Mouse (Mus musculus) v-Abl transformed pro-B cells (cell line): ENCODE results near the gene Wdr77.

Source experiments
- in situ Hi-C, 2 experiments: fragments of 400-800 bp; cut with MboI; formaldehyde crosslinking; loops; one replicate each; pipeline ENCODE4 v1.15.1; 2025; ENCODE audit not compliant: unreplicated experiment in 2 of 2

Gene Wdr77

DNA sequence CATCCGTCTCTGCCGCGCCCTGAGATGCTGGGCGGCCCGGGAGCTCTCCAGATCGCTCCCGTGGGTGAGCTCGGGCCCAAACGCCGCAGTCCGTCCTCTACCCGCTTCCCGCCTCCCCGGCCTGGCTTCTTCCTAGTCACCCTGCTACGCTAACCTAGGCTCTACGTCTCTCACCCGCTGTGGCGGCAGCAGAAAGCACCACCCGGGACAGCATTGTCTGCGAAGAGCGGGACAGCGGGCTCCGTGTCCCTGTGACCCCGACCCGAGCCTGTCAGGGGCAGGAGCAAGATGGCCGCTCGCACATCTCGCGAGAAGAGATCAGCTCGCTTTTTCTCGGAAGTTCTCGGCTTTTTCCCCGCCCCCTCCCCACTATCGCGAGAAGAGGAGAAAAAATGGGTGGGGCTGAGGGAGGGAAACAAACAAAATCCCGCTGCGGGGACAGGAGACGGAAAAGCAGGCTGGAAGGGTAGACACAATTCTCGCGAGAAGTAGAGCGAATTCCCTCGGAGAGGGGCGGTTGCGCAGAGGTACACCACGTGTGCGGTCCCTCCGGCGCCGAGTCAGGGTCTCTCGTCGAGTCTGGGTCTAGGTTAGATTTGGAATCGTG lies at the start of gene Wdr77:
TSS of gene Wdr77 (plus strand) at position 396 of the 607 bp plus-strand sequence.
- in situ Hi-C loops: loop anchor here in 1 of 2 experiments (10.0 kb wide), 1 partner anchor 164 kb away; no protein-coding TSS in a partner anchor

GRCm38 (mm10) chr3:105910519-105911190 lies 48.5 kb upstream of the Wdr77 start:
- in situ Hi-C loops: loop anchor here in 1 of 2 experiments (25.0 kb wide), 1 partner anchor 398 kb away; no protein-coding TSS in a partner anchor

DNA sequence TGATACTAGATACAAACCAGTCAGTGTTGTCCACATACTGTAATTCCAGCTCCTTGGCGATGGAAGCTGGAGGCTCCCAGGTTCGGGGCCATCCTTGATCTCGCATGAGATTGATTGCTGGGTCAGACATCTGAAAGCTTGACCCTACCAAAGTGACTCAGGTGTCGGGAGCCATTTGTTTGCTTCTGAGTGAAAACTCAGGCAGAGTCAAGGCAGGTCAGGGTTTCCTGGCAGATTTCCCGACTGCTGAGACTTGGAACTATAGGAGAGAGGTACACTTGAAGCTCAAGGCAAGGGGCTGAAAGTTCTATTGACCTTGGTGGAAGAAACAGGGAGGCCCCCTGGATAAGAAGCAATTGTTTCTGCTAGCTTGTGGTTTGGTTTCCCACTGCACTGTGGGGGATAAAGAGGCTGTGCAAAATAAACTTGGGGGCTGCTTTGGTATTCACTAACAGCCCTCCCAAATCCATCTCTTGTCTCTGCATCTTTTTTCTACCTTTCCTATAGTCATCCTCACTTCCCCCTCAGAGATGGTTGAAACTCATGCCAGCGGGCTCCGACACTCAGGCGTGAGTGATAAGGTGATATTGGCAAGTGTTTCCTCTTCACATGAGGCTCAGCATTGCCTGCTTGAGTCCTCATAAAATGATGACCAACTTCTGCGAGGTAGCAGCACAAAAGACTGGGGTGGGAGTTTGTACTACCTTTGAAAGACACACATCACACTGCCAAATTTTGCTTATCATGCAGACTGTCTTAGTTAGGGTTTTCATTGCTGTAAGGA lies 46.9 kb upstream of the Wdr77 start:
- in situ Hi-C loops: loop anchor here in 1 of 2 experiments (25.0 kb wide), 1 partner anchor 400 kb away; no protein-coding TSS in a partner anchor

GRCm38 (mm10) chr3:105913839-105914681 lies 45.1 kb upstream of the Wdr77 start:
- in situ Hi-C loops: loop anchor here in 1 of 2 experiments (25.0 kb wide), 1 partner anchor 402 kb away; no protein-coding TSS in a partner anchor

DNA sequence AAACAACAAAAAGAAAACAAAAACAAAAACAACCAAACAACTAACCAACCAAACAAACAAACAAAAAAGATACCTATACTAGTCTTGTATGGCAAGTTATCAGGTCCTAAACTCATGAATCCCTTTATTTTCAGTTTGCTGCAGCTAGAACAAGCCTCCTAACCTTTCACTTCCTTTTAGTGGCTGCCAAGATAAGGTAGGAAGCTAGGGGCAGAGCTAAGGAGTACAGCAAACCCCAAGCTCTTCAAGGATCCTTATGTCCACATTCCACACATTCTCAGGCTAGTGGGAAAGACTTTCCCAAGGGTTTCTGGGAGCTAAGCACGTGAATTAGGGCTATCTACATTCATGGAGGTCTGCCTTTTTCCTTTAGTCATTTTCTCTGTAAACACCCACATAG lies 43.9 kb upstream of the Wdr77 start:
- in situ Hi-C loops: loop anchor here in 1 of 2 experiments (25.0 kb wide), 1 partner anchor 403 kb away; no protein-coding TSS in a partner anchor

- in situ Hi-C loops: loop anchor here in 1 of 2 experiments (25.0 kb wide), 1 partner anchor 404 kb away; no protein-coding TSS in a partner anchor
Measured at GRCm38 (mm10) chr3:105916455-105916854, 42.7 kb upstream of the Wdr77 start.

GRCm38 (mm10) chr3:105917656-105918354 lies 41.4 kb upstream of the Wdr77 start:
- in situ Hi-C loops: loop anchor here in 1 of 2 experiments (25.0 kb wide), 1 partner anchor 406 kb away; no protein-coding TSS in a partner anchor

GRCm38 (mm10) chr3:105918355-105918745 lies 40.8 kb upstream of the Wdr77 start:
- in situ Hi-C loops: loop anchor here in 1 of 2 experiments (25.0 kb wide), 1 partner anchor 406 kb away; no protein-coding TSS in a partner anchor

DNA sequence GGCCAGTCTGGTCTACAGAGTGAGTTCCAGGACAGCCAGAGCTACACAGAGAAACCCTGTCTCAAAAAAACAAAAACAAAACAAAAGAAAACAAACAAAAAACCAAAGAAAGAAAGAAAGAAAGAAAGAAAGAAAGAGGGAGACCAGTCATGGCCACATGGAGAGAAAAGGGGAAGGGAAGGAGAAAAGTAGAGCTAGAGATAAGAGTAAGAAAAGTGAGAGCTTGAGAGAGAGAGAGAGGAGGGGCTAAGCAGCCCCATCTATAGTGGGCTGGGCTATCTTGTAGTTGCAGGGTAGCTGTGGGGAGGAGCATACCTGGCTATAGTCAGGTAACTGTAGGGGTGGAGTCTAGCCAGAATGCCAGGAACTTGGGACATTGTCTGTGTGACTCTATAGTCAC lies 38.4 kb upstream of the Wdr77 start:
- in situ Hi-C loops: loop anchor here in 1 of 2 experiments (25.0 kb wide), 1 partner anchor 408 kb away; no protein-coding TSS in a partner anchor

- in situ Hi-C loops: loop anchor here in 1 of 2 experiments (25.0 kb wide), 1 partner anchor 410 kb away; no protein-coding TSS in a partner anchor
Measured at GRCm38 (mm10) chr3:105921959-105922358, 37.2 kb upstream of the Wdr77 start.

DNA sequence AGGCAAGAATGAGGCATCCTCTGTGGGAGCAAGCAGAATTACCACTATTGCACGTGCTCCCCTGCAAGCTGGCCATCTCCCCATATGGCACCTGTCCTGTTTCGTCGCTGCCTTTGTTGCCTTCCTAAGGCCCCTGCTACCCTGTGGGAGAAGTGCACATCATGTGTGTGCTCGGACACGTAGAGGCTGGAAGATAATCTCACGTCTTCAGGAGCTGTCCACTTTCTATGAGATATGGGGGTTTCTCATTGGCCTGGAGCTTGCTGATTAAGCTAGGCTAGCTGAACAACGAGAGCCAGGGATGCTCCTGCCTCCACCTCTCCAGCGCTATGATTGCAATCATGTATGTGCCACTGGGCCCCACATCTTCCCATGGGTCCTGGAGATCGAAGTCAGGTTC lies 34.6 kb upstream of the Wdr77 start:
- in situ Hi-C loops: loop anchor here in 1 of 2 experiments (25.0 kb wide), 1 partner anchor 412 kb away; no protein-coding TSS in a partner anchor

DNA sequence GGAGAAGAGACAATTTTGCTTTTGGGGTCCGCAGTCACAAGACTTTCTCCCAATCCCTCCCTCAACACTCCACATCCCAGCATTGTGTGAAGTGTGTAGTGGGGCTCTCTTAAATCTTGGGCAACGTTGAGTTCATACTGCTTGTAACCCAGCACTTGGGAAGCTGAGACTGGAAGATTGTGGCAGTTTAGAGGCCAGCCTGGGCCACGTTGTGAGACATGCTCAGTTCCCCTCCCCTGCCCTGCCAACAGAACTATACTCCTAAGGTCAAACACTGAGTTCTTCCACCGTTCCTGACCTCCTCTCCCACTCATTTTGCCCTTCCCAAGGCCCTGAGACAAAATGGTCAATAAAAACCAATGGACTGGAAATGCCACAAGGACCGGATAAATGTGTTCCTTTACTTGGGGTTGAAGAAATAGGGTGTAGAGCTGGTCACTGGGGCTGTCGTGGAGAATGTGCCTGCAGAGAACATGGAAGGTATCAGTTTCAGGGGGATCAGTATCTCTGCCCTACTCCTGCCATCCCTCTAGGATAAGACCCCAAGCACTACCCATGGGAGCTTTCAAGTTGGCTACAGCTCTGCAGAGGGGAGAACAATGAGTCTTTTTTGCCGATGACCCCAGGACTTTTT lies 31.5 kb upstream of the Wdr77 start:
- in situ Hi-C loops: no loop called here

DNA sequence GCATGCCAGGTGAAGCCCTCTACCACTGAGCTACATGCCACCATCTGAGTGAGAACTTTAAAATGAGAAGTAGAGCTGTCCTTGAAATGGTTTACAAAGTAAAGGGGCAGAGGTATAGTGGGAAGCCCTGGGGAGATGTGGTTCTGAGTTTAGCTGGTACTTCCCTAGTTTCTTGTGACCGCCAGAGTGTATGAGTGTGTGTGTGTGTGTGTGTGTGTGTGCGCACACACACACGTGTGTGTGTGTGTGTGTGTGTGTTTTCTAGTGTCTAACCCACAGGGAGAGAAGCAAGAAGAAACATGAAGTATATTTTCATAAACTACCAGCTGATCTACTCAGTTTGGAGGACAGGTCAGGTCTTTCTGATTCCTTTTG lies 31.0 kb upstream of the Wdr77 start:
- in situ Hi-C loops: no loop called here

DNA sequence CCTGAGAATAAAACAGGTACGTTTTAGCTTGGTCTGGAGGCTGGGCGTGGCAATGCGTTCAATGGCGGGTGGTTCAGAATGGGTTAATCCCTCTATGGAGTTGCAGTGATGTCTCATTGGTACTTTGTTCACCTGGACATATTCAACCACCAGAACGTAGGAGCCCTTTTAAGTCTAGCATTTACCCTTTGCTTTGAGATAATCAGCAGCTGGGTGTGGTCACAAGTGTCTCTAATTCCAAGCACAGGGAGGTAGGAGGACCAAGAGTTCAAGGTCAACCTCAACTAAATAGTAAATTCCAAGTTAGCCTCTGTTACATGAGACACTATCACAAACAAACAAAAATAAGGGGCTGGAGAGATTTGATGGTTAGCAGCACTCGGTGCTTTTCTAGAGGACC lies 30.4 kb upstream of the Wdr77 start:
- in situ Hi-C loops: no loop called here

DNA sequence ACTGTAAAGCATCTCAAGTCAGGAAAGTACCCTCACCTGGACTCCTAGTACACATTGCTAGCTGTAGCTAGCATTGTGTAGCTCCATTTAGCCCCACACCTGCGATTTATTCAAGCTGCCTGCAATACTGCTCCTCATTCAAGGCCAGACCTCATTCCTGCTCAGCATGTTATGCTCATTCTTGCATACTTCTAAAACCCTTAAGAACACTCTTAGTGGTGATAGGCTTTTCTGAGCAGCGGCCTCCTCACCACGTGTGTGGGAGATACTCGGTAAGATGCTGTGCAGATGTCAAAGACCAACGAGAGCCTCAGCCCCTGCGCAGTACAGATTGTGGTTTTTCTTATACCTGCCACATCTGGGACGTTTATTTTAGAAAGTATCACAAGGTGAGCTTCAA lies 29.3 kb upstream of the Wdr77 start:
- in situ Hi-C loops: no loop called here

DNA sequence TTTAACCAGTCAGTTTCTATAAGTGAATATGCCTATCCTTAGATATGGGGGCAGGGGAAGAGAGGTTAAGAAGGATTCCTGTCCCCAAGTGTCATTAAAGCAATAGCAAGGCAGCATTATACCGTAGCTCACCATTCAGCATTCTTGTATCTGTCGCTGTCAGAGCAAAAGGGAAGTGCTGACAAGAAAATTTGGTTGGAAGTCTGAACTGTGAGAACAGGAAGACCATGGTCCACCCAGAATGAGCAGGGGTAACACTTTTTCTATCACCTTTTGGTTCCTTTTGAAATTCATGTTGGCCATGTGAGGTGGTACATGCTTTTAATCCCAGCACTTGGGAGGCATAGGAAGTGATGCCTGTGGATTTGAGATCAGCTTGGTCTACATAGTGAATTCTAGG lies 28.1 kb upstream of the Wdr77 start:
- in situ Hi-C loops: no loop called here

DNA sequence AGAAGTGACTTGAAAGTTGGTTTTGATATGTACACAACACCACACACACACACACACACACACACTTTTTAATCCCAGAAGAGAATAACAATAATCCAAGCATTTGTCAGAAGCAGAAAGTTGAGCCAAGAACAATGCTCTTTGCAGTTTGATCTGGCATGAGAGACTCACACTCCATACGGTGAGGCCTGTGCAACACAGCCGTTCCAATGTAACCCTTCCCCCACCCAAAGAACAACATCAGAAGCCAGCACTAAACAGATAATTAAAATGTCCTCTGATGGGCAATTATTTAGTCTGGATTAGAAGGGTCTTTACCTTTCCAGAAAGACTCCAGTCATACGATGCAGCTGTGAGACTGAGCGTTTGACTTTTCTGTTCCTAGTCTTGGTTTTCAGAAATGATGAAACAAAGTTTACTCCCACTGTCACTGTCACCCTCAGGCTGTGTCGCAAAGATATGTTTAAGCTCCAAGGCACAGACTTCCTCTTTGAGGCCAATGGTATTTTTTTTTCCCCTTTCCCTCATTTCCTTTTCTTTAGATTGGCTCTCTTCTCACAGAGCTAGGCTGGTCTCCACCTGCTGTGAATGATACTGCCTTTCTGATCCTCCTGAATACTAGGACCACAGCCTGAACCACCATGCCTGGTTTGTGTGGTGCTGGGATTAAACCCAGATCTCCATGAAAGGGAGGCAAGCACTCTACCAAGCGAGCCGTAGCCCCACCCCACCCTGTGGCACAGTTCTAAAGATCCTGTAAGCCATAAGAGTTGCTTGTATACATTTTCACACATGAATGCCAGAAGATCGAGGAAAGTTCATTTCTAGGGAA lies 26.7 kb upstream of the Wdr77 start, which contains the start of gene I830077J02Rik:
TSS of gene I830077J02Rik (minus strand) at position 425 of the 832 bp plus-strand sequence.
- in situ Hi-C loops: no loop called here

GRCm38 (mm10) chr3:105933926-105934325 lies 25.2 kb upstream of the Wdr77 start:
- in situ Hi-C loops: no loop called here
